Mouse (Mus musculus): ENCODE measurements around the gene Trim46.
"Not testable (repeated sequence)": the region's sequence is repeated elsewhere in the genome, so short reads cannot be mapped to it uniquely, and the experiment has no call there.

The Trim46 gene

DNA sequence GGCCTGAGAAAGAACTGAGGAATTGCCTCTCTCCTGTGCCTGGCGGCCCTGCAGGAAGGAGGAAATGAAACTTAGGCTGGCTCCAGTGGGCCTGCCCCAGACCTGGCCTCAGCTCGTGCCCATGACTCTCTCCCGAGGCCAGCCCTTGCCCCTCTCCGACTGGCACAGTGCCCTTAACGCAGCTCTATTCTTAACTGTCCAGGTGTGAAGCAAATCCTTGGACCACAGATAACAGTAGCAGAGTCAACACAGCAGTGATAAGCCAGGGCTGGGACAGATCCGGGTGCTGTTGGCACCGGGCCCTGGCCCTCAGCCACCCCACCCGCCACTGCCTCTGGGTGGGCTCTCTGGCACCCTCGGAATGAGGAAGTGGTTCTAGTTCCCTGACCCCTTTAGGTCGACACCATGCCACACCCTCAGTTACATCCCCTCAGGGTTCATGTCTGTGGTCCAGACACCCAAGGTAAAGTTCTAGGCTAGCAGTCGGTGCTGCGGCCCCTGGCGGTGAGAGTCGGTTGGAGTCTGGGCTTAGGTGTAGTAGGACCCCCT is 12.5 kb downstream of the Trim46 start:
- peak; percentile 42 for DNase-seq (ENCODE audit: low read depth, low spot score)

GRCm38 (mm10) chr3:89232614-89233013 is 13.5 kb downstream of the Trim46 start:
- DNase-seq (ENCODE audit: low read depth, low spot score), result no peak

- no peak for DNase-seq (ENCODE audit: low read depth, low spot score)
Observed at GRCm38 (mm10) chr3:89231772-89232275, 14.3 kb downstream of the Trim46 start.

DNA sequence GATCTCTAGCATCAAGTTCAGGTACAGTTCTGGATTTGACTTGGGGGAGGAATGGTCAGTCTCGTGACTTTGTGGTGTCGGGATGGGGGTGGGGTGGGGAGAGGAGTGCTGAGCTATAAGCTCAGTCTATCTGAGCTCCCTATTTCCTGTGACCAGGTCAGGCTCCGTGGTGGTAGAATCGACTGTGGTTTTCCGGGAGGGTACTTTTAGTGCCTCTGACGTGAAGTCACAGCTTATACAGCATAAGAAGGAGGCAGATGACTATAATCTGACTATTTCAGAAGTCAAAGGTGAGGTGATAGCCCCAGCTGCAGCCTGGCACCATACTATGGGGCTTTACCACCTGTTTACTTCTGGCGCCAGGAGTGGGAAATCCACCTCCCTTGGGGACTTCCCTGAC is 14.8 kb downstream of the Trim46 start:
- DNase-seq (ENCODE audit: low read depth, low spot score), result no peak

GRCm38 (mm10) chr3:89230561-89230960 is 15.5 kb downstream of the Trim46 start:
- no peak for DNase-seq (ENCODE audit: low read depth, low spot score)

- peak; percentile 89 for DNase-seq (ENCODE audit: low read depth, low spot score)
Observed at GRCm38 (mm10) chr3:89229276-89229675, 16.8 kb downstream of the Trim46 start.

GRCm38 (mm10) chr3:89228836-89229235 is 17.3 kb downstream of the Trim46 start, which contains the start of gene Muc1:
Gene Muc1 (plus strand): TSS chr3:89229057.
- peak; percentile 55 for DNase-seq (ENCODE audit: low read depth, low spot score)

- peak; percentile 90 for DNase-seq (ENCODE audit: low read depth, low spot score)
Observed at GRCm38 (mm10) chr3:89228180-89228549, 17.9 kb downstream of the Trim46 start.

DNA sequence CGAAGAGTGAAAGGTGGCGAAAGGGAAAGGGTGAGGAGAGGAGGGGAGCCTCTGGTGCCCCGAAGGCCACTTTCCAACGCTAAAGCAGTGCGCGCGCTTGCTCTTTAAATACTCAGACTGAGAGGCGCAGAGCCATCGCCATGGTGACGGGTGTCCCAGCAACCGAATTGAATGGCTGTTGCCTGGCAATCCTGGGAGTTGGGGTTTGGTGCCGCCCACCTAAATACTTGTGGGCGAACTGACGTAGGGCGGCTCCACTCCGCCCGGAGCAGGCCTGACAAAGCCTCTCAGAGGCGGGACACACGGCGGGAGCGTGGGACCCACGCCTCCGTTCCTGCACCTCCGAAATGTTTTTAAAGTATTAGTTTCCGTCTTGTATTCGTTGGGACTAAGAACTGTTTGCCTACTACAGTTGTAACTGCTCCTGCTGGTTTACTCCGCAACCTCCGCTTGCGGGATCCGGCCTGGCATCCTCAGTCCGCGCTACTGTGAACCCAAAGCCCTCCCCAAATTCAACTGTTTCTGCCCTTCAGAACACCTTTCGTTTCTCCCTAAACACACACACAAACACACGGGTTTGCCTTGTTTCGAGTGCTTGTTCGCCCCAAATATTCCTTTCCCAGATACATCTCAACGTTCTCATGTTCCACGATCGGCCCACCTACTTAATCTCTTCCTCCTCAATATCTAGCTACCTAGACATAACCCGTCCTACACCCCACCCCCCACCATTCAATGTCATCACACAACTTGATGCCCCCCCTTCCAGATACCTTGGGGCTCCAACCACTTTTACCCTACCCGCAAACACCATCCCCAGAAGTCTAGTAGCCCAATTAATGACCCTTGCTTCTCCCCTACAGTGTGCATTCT is 18.6 kb downstream of the Trim46 start:
- peak; percentile 97 for DNase-seq (ENCODE audit: low read depth, low spot score)

GRCm38 (mm10) chr3:89226900-89227299 is 19.2 kb downstream of the Trim46 start, which contains the start of gene Mtx1:
Gene Mtx1 (minus strand): TSS chr3:89227088.
- DNase-seq (ENCODE audit: low read depth, low spot score), result no peak

GRCm38 (mm10) chr3:89226361-89226760 is 19.7 kb downstream of the Trim46 start:
- DNase-seq (ENCODE audit: low read depth, low spot score), result no peak

DNA sequence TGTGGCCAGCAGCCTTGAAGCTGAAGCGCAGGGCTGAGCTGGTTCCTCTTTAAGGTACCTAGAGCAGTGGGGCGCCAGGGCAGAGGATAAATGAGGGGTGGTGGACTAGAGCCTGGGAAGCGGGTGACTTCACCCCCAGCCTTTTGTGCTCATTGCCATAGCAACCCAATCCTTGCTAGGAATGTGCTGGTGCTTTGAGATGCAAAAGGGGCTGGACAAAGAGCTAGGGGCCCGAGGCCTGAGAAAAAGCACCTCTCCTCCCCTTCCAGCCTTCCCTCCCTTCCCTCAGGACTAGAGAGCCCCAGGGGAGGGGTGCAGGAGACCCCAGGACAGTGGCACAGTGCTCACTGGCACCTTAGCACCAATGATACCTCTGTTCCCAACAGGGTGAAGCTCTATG is 20.2 kb downstream of the Trim46 start:
- peak; percentile 96 for DNase-seq (ENCODE audit: low read depth, low spot score)

GRCm38 (mm10) chr3:89225321-89225815 is 20.7 kb downstream of the Trim46 start:
- peak; percentile 53 for DNase-seq (ENCODE audit: low read depth, low spot score)

- DNase-seq (ENCODE audit: low read depth, low spot score), result no peak
Observed at GRCm38 (mm10) chr3:89224796-89225195, 21.3 kb downstream of the Trim46 start.

DNA sequence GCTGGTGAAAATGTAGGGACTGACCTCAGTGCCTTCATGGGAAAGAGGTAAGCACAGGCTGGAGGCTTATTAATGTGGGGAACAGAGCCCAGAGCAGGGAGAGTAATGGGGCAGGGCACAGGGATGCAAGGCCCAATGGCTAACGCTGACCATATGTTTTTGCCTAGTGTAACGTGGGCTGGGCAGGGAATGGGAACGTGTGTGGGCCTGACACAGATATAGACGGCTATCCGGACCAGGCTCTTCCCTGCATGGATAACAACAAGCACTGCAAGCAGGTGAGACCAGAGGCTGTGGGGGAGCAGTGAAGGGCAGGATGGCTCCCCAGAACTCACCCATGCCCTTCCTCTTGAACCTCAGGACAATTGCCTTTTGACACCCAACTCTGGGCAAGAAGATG is 24.9 kb downstream of the Trim46 start:
- DNase-seq (ENCODE audit: low read depth, low spot score), result no peak

DNA sequence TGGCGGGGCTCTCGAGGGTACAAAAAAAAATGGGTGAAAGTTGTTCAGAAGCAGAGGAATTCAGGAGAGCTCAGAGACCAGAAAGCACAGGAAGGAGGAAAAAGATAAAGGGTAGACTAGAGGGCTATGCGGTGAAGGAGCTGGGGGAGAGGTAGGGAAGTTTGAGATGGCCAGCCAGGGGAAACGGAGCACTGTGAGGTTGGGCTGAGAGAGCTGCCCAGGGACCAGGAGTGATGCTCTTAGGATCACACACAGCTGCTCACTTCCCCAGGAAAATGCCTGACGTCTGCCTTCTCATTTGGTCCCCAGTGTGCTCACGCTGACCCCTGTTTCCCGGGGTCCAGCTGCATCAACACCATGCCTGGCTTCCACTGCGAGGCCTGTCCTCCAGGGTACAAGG is 26.6 kb downstream of the Trim46 start:
- DNase-seq (ENCODE audit: low read depth, low spot score), result no peak

DNA sequence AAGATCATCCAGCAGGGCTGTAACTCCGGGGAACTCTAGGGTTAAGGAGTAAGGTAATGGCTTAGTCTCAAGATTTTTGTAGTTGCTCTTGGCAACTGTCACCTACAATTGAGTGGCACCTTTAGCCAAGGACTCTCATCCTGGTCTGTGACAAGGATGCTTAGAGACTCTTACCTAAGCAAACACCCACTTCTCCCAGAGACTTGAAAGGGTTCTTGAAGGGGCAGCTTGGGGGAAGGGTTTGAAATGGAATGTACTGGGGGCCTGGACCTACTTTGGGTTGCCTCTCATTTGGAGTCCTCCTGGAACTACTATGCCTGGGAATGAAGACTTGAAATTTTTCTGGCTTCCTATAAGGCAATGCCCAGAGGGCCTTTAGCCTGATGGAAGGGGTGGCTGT is 27.8 kb downstream of the Trim46 start:
- no peak for DNase-seq (ENCODE audit: low read depth, low spot score)

DNA sequence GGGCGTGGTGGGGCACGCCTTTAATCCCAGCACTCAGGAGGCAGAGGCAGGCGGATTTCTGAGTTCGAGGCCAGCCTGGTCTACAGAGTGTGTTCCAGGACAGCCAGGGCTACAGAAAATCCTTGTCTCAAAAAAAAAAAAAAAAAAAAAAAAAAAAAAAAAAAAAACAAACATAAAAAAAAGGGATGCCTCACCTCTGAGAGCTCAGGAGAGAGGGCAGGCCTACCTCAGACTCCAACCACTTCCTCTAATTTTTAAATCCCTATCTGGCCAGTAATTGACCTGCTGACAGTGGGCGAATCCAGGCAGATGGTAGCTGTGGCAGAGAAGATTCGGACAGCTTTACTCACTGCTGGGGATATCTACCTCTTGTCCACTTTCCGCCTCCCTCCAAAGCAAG is 29.7 kb downstream of the Trim46 start:
- not testable (repeated sequence) for DNase-seq (ENCODE audit: low read depth, low spot score)

GRCm38 (mm10) chr3:89215853-89216252 is 30.3 kb downstream of the Trim46 start:
- DNase-seq (ENCODE audit: low read depth, low spot score), result peak; percentile 93

GRCm38 (mm10) chr3:89214681-89215411 is 31.3 kb downstream of the Trim46 start, which contains the start of gene Thbs3:
Gene Thbs3 (plus strand): TSS chr3:89215180.
- peak; percentile 31 for DNase-seq (ENCODE audit: low read depth, low spot score)

- peak; percentile 93 for DNase-seq (ENCODE audit: low read depth, low spot score)
Observed at GRCm38 (mm10) chr3:89213803-89214530, 32.1 kb downstream of the Trim46 start.

All from ES-CJ7 (cell line).